Mouse (Mus musculus) erythroblast, embryonic 14.5 days (primary cell): Measurements from ENCODE around the gene Polr2e.

Experiments used
- GATA1 ChIP-seq: IDR thresholded peaks from 2 replicates; pipeline ENCODE4 v1.6.1; 2012; ENCODE audit warnings: low read length, inconsistent platforms, mixed read lengths
- TAL1 ChIP-seq: IDR thresholded peaks from 3 replicates; pipeline ENCODE4 v1.6.1; 2012; ENCODE audit warnings: low read length, inconsistent platforms, mixed read lengths

- TF ChIP-seq TAL1 (no peak), GATA1 (no peak)
These were observed 6.2 kb upstream of the Polr2e start for GRCm38 (mm10) chr10:80045766-80046165.
